Mouse (Mus musculus): ENCODE measurements at regions not wholly inside any gene's neighbourhood (a gene's known extent, or its start where the extent isn't known, plus 50 kb on each side); places are given as distances from the start of the nearest gene placed in this dataset.

DNA sequence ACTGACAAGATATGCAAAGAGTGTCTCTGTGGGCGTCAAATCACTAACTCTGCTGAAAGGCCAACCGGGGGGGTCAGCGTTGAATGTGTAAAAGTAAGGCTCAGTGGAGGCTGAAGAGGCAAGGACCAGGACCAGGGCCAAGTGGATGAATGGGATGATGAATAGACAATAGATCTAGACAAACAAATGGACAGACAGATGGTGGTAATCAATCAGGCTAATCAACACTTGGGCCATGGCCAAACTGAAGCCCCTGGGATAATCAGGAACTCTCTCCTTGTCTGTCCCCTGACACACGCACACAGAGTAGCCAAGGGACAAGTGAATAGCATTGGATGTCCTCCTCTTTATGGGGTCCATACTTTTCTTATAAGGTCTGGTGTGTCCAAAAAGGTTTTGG lies 154.9 kb downstream of the Snx18 start:
- TF ChIP-seq POLR2A (IDR thresholded peaks at IDR 0.05; ENCODE audit: insufficient read depth, low read depth, low read length): no peak
- no peak for TF ChIP-seq CTCF (IDR thresholded peaks at IDR 0.05; ENCODE audit: insufficient read depth, low read depth, low read length)
